Mouse (Mus musculus) liver, postnatal 0 days (tissue): Measurements from ENCODE around the gene Sppl2a. TPM values are rescaled to one million over a fixed set of nuclear protein-coding genes. Genes with fewer than 3 reads are reported as not detected.
A peak's percentile ranks its signal among the peaks of the same experiment; 100 is the strongest.

Experiments used
- ATAC-seq: fragments of 200-750 bp; cut with Nextera tagmentation; 2 replicates; pipeline ENCODE4 v1.8.0; 2017; ENCODE audit warnings: mild to moderate bottlenecking, moderate library complexity
- DNase-seq: peaks from one replicate; pipeline ENCODE4 v3.0.0-alpha.2; 2016
- H3K27ac ChIP-seq: fragments of 300-500 bp; sonication (generic); 2 replicates; pipeline ENCODE4 v1.5.1; 2014; ENCODE audit warnings: antibody characterized with exemption, moderate library complexity, mild to moderate bottlenecking, low read depth
- H3K27me3 ChIP-seq: fragments of 300-500 bp; sonication (generic); 2 replicates; pipeline ENCODE4 v1.6.1; 2014; ENCODE audit warnings: low read length, control low read depth, mixed read lengths; ENCODE audit not compliant: insufficient read depth
- H3K36me3 ChIP-seq: fragments of 300-500 bp; sonication (generic); replicated peaks from 2 replicates; pipeline ENCODE4 v1.6.1; 2014; ENCODE audit warnings: mild to moderate bottlenecking, control low read depth, low read length, moderate library complexity, mixed read lengths; ENCODE audit not compliant: insufficient read depth
- H3K4me1 ChIP-seq: fragments of 300-500 bp; sonication (generic); 2 replicates; pipeline ENCODE4 v1.6.1; 2014; ENCODE audit warnings: antibody characterized with exemption, mild to moderate bottlenecking, control low read depth; ENCODE audit not compliant: insufficient read depth
- H3K4me2 ChIP-seq: fragments of 300-500 bp; sonication (generic); 2 replicates; pipeline ENCODE4 v1.6.1; 2014; ENCODE audit warnings: low read depth, mild to moderate bottlenecking, low read length, moderate library complexity, mixed read lengths
- H3K4me3 ChIP-seq: fragments of 300-500 bp; sonication (generic); 2 replicates; pipeline ENCODE4 v1.5.1; 2014; ENCODE audit warnings: low read depth, low read length
- H3K9ac ChIP-seq: fragments of 300-500 bp; sonication (generic); replicated peaks from 2 replicates; pipeline ENCODE4 v1.6.1; 2014; ENCODE audit warnings: mild to moderate bottlenecking, moderate library complexity
- H3K9me3 ChIP-seq: fragments of 300-500 bp; sonication (generic); 2 replicates; pipeline ENCODE4 v1.6.1; 2016; ENCODE audit warnings: mild to moderate bottlenecking, control low read depth, low read length, mixed read lengths
- CTCF ChIP-seq: sonication (generic); IDR thresholded peaks from 2 replicates; pipeline ENCODE4 v1.5.1; 2016; ENCODE audit warnings: antibody characterized with exemption, low read depth
- EP300 ChIP-seq: IDR thresholded peaks from 2 replicates; pipeline ENCODE4 v1.6.1; 2016; ENCODE audit warnings: antibody characterized with exemption, low read depth, mild to moderate bottlenecking
- WGBS: fragments of 180-500 bp; shearing (Covaris S2); extraction: QIAGEN DNeasy Blood & Tissue Kit; methylation state at CpG from one replicate; pipeline ENCODE4 v1.1.7; 2014; ENCODE audit not compliant: insufficient replicate concordance; 5-methylcytosine and 5-hydroxymethylcytosine counted together
- polyA plus RNA-seq: library from polyadenylated mRNA; unstranded; fragments of >200 nt; fragmentation: Nextera tagmentation; extraction: Ambion mirVana; gene quantifications from 2 replicates; pipeline ENCODE4 v1.2.1, GENCODE M21; 2015

Sppl2a gene
- 40.5 and 43.4 TPM in 2 replicates for polyA plus RNA-seq

DNA sequence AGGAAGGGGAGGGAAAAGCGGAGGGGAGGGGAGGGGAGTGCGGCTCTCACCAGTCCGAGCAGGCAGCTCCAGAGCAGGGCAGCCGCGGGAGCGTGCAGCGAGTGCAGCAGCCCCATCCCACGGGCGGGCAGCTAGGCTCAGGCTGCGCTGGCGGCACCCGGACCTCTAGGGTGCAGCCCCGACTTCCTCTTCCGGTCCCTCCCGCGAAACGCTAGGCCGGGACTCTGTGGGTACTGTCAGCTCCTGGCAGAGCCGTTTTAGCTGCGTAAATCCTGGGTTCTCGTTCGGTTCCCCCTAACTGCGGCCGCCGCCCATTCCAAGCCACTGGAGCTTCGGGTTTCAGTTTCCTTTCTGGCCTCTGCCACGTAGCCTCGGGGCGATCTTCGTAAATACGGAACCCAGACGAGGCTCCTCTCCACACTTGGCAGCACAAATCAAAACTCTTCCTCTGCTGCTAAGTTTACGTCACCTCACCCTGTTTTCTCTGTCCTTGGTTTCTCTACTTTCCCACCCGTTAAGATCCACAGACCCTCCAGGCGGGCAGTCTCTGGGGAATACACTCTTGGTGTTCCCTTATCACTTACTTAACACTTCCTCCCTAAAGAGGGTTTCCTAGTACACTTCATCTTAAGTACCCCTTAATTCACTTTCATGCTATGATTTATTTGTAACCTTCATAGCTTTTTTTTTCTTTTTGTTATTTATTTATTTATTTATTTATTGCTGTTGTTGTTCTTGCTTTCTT, at the start of gene Sppl2a:
Gene Sppl2a (minus strand): TSS at position 339 of the 745 bp plus-strand sequence.
- TF ChIP-seq EP300 (no peak), CTCF (peak; percentile 37)
- Histone ChIP-seq H3K4me2 (peak within 1 kb of the TSS; percentile 77), H3K36me3 (no peaks in the 10 kb centered on the region), H3K9ac (peak within 1 kb of the TSS; percentile 86), H3K4me3 (peak within 1 kb of the TSS; percentile 74), H3K9me3 (no peaks in the 10 kb centered on the region), H3K27ac (peak within 1 kb of the TSS; percentile 96), H3K4me1 (peaks cover 23% of the 10 kb centered on the region), H3K27me3 (no peaks in the 10 kb centered on the region)
- WGBS, result under 1% methylated on average over 35 of the region's 35 CpGs
- peak; percentile 91 for DNase-seq
- ATAC-seq, result peak; percentile 97

DNA sequence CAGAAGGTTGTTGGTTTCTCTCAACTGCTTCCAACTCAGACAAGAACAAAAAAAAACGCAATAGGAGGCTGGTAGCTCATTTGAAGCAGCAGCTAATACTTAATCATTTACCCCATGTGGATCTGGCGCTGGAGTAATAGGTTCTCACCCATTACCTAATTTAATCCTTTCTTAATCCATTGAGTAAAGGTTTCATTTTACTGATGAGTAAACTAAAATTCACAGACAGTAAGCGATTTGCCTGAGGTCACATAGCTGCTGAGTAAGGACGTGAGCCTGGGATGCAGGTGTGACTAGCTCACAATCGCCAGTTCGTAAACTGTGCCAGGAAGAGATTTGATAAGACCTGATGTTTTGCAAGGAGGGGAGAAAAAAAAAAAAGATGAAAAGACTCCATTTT, 44.4 kb upstream of the Sppl2a start:
- no peak for TF ChIP-seq CTCF
- TF ChIP-seq EP300, result no peak
- DNase-seq, result no peak
- WGBS, result 58% methylated on average over 6 of the region's 6 CpGs

DNA sequence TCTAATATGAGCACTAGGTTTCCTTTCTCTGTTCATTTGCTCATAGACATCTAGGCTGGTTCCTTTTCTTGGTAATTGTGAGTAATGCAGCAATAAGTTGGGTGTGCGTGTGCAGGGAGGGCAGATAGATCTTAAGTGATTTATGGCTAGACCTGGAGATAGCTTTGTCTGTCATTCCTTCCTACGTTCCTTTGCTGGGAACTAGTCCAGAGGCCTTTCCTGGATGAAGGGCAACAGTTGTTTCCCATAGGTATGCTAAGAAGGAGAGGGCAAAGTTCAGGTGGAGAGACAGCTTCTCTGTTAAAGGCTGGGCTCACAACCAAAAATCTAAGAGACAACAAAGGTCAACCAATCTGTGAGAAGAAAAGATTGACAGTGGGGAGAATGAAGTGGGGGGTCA, 28.7 kb upstream of the Sppl2a start:
- DNase-seq (no peak), ATAC-seq (no peak)
- no peaks in the 10 kb centered on the region for H3K27me3 ChIP-seq
- H3K9me3 ChIP-seq, result no peaks in the 10 kb centered on the region
- H3K4me3 ChIP-seq, result no peak overlapping the region
- H3K4me2 ChIP-seq, result no peak overlapping the region
- no peaks in the 10 kb centered on the region for H3K4me1 ChIP-seq
- TF ChIP-seq EP300, result no peak
- TF ChIP-seq CTCF, result no peak
- H3K36me3 ChIP-seq, result no peaks in the 10 kb centered on the region
- 63% methylated on average over 2 of the region's 2 CpGs for WGBS
- no peak overlapping the region for H3K27ac ChIP-seq
- H3K9ac ChIP-seq, result no peak overlapping the region

More for the DNA sequence above, 44.4 kb upstream of the Sppl2a start:
- H3K36me3 ChIP-seq, result no peaks in the 10 kb centered on the region
- H3K4me3 ChIP-seq, result no peak overlapping the region
- ATAC-seq, result no peak
- H3K4me2 ChIP-seq, result no peak overlapping the region
- no peaks in the 10 kb centered on the region for H3K4me1 ChIP-seq
- no peaks in the 10 kb centered on the region for H3K9me3 ChIP-seq
- no peak overlapping the region for H3K9ac ChIP-seq
- H3K27me3 ChIP-seq, result no peaks in the 10 kb centered on the region
- no peak overlapping the region for H3K27ac ChIP-seq

GRCm38 (mm10) chr2:126955671-126956070, 22.6 kb upstream of the Sppl2a start:
- 57% methylated on average over 7 of the region's 7 CpGs for WGBS
- DNase-seq (no peak), ATAC-seq (no peak)
- Histone ChIP-seq H3K27me3 (no peaks in the 10 kb centered on the region), H3K9me3 (no peaks in the 10 kb centered on the region), H3K9ac (no peak overlapping the region), H3K36me3 (no peaks in the 10 kb centered on the region), H3K27ac (no peak overlapping the region), H3K4me3 (no peak overlapping the region), H3K4me1 (no peaks in the 10 kb centered on the region), H3K4me2 (no peak overlapping the region)
- no peak for TF ChIP-seq EP300
- no peak for TF ChIP-seq CTCF

GRCm38 (mm10) chr2:126951085-126951484, 18.1 kb upstream of the Sppl2a start:
- H3K4me1 ChIP-seq, result peaks cover 4% of the 10 kb centered on the region; the same call in 1 of the 2 replicates
- H3K27ac ChIP-seq, result peak overlapping the region; percentile 76
- H3K4me3 ChIP-seq, result no peak overlapping the region
- H3K9me3 ChIP-seq, result no peaks in the 10 kb centered on the region
- H3K4me2 ChIP-seq, result no peak overlapping the region
- DNase-seq (peak; percentile 55), ATAC-seq (peak; percentile 85)
- peak; percentile 39; the same call in 1 of the 2 replicates for TF ChIP-seq EP300
- no peak for TF ChIP-seq CTCF
- H3K9ac ChIP-seq, result no peak overlapping the region
- no peaks in the 10 kb centered on the region for H3K36me3 ChIP-seq
- 65% methylated on average over 7 of the region's 7 CpGs for WGBS
- H3K27me3 ChIP-seq, result no peaks in the 10 kb centered on the region

- no peaks in the 10 kb centered on the region for H3K27me3 ChIP-seq
- no peak overlapping the region for H3K9ac ChIP-seq
- no peaks in the 10 kb centered on the region for H3K36me3 ChIP-seq
- peak overlapping the region; percentile 76 for H3K27ac ChIP-seq
- no peak overlapping the region for H3K4me3 ChIP-seq
- H3K4me1 ChIP-seq, result peaks cover 4% of the 10 kb centered on the region; the same call in 1 of the 2 replicates
- TF ChIP-seq CTCF (no peak), EP300 (no peak)
- no peak for ATAC-seq
- 63% methylated on average over 5 of the region's 5 CpGs for WGBS
- H3K9me3 ChIP-seq, result no peaks in the 10 kb centered on the region
- H3K4me2 ChIP-seq, result no peak overlapping the region
- DNase-seq, result no peak
Measured at GRCm38 (mm10) chr2:126950453-126950852, 17.4 kb upstream of the Sppl2a start.
